Mouse (Mus musculus): ENCODE measurements around the gene Dlgap4.
A peak's percentile ranks its signal among the peaks of the same experiment; 100 is the strongest.

The Dlgap4 gene

DNA sequence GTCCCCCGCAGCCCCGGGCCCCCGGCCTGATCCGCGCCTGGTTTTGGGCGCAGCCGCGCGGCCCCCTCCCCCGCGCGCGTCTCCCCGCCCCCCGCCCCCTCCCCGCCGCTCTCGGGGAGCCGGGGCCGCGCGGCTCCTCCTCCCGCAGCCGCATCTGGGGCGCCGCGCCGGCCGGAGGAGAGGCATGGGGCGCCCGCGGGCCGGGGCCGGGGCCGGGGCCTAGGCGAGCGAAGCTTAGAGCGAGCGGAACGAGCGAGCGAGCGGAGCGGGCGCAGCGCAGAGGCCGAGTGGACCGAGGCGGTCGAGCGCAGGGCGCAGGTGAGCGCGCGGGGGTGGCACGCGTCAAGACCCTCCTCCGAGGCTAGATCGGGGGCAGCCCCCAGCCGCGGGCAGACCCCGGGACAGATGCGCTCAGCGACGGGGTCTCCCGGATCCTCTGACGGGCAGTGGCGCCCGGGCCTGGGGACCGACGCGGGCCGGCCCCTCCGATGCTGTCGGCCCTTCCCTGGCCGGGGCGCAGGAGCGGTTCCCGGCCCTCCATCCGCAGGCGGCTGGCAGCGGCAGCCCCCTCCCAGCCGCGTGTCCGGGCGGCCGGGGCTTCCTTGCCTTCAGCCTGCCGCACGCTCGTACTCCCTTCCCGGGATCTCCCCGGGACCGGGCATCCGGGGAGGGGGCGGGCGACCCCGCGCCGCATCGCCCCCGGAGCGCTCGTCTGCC is at the start of gene Dlgap4:
Gene Dlgap4 (plus strand): TSS at position 165 of the 717 bp plus-strand sequence.
- DNase-seq (ENCODE audit: low spot score): peak; percentile 18

DNA sequence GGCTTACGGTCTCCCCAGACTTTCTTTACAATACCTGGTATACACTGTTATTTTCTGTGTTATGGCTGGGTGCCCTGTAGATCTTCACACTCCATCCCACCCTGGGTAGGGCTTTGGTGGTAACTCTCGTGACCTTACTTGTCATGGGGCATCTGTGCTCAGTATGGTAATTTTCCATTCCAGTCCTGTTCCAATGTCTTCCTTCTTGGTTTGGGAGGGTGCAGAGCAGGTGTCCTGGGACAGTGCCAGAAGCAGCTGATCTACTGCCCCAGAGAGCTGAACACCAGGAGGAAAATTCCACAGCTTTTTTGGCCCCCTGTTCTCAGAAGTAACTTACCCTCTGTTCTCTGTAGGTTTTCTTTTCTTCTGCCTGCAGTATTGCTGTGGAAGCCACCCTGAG is 47.0 kb upstream of the Dlgap4 start:
- DNase-seq (ENCODE audit: low spot score): no peak

DNA sequence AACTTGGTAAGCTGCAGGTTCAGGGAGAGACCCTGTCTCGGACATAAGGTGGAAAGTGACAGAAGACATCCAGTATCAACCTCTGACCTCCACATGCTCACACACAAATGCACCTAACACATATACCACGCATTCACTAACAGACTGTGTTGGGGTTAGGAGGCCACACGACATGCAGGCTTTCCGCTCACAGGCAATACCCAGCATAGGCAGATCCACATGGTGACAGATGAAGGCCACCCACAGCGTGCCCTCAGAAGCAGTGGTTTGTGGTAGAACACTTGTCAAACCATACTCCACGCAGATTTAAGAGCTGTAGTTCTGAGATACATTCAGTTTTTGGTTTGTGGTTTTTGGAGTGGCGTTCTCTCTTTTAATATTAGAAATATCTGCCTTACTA is 44.9 kb upstream of the Dlgap4 start:
- no peak for DNase-seq (ENCODE audit: low spot score)

DNA sequence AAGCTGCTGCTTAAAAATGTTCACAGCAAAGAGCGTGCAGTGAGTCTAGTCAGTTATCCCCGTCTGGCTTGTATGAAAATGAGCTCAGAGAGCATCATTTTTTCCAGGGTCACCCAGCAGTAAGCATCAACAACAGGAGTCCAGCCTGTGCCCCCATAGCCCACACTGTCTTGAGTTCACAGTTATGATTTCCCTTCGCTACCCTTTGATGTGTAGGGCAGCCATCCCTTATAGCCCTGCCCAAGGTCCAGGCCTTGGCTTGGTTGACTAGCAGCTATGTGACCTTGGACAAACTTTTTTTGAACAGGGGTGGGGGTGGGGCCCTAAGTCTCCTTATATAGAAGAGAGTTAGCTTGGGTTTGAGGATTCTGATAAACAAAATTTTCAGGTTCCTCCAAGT is 44.2 kb upstream of the Dlgap4 start:
- DNase-seq (ENCODE audit: low spot score): no peak

DNA sequence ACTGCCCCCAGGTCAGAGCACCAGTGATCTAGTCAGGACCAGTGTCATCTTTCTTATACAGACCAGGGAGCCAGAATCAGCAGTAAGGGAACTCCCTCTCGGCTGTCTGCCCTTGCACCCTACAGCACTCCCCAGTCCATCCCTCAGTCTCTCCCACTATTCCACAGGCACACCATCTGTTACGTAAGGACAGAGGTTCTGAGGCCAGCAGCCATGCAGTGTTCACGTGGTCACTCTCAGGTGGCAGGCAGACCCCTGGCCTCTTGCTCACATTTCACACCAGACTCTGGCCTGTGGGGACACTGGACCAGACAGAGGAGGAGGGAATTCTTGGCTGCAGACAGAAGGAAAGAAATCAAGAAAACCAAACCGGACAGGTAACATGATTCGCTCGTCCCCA is 42.0 kb upstream of the Dlgap4 start:
- no peak for DNase-seq (ENCODE audit: low spot score)

DNA sequence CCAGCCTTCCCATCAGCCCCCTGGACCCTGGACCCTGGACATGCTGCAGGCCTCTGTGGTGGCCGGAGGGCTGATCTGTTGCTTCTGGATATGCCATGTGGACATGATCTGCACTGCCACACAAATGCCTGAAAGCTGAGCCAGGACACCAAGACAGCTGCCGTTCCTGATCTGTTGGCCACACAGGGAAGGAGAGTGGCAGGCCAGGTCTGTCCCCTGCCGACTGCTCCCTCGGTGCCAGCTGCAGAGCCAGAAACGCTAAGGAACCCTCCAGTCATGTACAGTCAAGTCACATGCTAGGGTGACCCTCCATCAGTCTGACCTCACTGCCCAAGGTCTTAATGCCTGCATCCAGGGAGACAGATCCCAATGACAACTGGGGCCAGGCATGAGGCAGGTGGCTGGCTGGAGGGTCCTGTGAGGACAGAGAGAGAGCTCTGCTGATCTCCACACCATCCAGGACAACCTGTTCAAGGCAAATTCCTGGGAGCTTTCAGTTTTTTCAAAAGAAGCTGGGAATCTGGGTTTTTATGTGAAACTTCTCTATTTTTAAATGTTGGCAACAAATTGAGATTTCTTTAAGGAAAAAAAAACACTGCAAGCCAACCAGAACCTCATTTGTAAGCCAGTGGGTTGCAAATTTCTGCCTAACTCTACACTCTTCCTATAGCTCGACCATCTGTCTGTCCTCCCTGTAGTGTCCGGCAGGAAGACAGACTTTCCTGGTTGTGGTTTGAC is 36.5 kb upstream of the Dlgap4 start:
- DNase-seq (ENCODE audit: low spot score): no peak

DNA sequence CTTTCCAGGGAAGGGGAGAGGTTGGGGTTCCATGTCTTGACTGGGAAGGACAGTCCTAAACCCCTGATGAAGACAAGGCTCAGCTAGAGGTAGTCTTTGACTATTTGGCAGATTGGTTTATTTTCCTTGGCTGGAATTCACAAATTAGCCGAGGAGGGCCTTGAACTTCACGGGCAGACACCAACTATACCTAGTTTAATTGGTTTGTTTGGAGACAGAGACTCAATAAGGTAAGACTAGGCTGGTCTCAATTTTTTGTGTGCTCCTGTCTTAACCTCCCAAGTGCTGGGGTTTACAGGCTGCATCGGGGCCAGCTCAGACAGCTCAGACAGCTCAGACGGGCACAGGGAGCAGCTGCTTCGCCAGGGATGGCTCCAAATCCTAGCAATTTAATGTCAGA is 33.0 kb upstream of the Dlgap4 start:
- no peak for DNase-seq (ENCODE audit: low spot score)

DNA sequence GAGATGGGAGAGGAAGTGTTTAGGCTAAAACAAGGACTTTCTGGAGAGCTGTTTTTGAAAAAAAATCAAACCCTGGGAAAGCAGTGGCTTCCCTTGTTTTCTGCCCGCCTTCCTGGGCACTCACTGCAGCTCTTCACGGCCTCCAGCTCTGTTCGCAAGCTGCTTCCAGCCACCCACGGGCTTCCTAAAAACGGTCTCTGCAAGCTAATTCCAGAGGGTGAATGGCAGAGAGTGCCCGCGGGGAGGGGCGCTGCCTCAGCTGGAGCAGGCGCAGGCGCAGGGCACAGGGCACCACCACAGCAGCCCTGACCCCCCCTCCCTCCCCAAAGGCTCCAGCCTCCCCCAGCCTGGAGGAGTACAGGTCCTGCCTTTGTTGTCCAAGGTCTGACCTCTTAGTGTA is 32.3 kb upstream of the Dlgap4 start:
- no peak for DNase-seq (ENCODE audit: low spot score)

DNA sequence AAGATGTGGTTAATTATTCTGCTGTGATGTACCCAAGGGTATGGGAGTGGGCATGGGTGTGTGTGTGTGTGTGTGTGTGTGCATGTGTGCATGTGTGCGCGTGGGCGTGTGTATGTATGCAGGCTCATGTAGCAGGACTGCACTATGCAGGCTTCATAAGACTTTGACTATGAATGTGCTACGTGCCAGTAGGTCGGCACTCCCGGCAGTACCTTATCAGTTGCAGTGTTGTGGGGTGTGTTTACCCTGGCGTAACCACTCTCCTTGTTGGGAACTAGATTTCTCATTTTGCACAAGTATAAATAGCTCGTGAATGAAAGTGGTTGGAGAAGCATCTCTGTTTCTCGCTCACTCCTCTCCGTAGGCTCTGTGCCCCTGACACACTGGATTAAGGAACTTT is 30.6 kb upstream of the Dlgap4 start:
- DNase-seq (ENCODE audit: low spot score): no peak

DNA sequence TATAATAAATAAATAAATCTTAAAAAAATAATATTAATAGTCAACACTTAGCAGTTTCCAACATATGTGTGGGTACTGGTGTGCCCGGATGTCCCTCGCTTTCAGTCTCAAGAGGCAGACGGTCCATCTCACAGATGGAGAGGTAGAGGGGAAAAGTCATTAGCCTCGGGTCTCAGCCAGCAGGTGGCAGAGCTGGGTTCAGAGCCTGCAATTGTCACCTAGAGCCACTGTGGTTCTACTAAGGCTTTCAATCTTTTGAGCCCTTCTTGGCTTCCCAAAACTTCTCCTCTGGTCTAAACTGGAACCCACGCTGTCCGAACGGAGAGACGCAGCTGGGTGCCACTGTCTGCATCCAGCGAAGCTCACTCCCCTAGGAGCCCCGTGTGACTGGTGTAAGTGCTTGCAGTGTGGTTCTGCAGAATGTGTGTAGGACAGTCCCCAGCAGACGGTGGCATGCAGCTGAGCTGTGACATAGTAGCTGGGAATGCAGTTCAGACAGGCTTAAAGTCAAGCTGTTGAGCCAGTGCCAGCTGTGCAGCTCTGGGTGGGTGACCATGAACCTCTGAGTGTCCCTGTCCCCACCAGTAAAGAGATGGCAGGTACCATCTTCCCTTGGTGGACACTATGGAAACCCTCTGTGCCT is 29.2 kb upstream of the Dlgap4 start:
- no peak for DNase-seq (ENCODE audit: low spot score)

DNA sequence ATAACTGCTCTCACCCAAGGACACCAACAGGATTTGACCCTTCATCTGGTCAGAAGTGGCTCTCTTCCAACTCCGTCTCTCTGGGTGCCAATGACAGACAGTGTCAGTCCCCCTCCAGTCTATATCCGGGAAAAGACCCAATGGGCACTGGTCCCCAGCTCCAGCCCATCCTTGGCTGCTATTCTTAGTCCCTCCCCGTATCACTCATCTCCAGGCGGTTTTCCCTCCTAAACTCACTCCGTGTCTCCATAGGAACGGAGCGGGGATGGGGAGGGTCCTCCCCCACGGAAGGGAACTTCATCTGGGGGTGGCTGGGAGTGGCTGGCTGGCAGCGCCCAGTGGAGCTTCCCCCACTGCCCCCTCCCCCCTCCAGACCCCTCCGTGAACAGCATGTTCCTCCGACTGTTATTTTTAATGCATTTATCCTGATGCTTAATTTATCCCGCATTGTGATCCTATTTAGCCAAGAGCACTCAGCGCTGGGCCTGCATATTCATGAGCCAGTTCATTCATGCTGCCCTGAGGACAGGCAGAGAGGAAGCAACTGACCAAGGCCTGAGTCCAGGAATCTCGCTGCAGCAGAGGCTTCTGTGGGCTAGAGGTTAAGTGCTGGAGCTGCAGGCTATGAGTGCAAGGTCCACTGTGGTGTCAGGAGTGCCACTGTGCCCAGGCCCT is 28.6 kb upstream of the Dlgap4 start:
- no peak for DNase-seq (ENCODE audit: low spot score)

DNA sequence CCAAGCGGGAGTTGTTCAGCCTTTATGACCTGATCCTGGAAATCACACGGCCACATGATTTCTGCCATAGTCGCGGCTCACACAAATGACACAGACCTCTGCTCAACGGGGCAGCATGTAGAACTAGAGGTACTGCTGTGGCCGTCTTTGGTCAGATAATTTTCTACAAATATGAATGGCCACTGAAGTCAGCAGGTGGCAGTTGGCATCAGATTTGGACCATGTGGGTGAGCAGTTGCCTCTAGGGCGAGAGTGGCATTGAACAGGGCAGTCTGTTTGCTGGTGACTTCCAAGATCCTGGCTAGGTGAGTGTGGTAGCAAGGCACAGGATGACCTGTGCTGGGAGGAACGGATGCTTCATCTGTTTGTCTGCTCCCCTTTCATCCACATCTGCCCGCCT is 24.0 kb upstream of the Dlgap4 start:
- no peak for DNase-seq (ENCODE audit: low spot score)

DNA sequence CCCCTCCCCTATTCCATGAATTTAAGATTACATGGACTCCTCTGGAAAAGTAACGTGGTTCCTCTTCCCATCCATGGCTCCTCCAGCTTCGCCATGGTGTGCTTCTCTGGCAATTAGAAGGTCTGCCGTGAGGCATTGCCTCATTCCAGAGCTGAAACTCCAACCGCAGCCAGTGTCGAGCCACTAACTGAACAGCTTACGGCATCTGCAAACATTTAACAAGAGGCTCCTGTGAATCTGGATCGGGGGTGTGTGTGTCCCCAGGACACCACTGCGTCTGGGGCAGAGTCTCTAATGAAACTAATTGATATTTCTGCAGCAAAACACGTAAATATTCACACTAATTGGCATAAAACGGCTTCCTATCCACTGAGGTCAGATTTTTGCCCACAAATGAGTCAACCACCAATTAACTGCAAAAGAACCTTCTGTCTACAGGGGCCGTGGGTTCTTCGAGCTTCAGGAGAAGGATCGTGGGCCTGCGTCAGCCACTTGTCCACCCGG is 18.5 kb upstream of the Dlgap4 start:
- no peak for DNase-seq (ENCODE audit: low spot score)

DNA sequence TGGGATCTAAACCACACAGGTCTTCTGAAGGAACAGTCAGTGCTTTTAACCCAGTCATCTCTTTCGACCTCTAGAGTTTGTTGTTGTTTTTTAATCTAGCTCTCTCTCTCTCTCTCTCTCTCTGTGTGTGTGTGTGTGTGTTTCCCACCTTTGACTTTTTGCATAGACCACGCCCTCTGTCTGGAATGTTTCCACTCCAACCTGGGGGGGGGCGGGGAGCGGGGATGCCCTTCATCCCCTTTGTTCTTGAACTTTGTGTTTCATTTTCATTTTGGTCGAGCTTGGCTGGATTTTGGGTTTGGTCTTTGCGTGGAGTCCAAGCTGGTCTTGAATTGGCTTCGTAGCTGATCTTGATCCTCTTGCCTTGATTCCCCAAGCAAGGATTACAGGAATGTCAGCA is 10.9 kb upstream of the Dlgap4 start:
- DNase-seq (ENCODE audit: low spot score): no peak

DNA sequence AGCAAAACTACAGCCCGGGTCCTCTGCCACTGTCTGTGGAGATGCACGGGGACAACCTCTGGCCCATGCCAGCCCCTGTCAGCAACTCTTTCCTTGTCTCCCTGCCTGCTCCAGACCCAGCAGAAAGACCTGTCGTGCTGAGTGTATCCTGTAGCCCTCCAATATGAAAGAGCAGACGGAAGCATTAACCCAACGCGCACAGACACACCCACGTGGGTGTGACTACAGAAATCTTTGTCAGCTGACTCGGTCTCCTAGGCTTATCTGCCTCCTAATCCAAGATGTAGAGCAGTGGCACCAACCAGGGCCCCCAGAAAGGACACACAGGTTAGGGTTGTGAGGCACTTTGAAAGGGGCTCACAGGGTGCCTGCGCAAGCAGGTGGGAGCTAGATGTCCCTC is 9.8 kb upstream of the Dlgap4 start:
- DNase-seq (ENCODE audit: low spot score): no peak

DNA sequence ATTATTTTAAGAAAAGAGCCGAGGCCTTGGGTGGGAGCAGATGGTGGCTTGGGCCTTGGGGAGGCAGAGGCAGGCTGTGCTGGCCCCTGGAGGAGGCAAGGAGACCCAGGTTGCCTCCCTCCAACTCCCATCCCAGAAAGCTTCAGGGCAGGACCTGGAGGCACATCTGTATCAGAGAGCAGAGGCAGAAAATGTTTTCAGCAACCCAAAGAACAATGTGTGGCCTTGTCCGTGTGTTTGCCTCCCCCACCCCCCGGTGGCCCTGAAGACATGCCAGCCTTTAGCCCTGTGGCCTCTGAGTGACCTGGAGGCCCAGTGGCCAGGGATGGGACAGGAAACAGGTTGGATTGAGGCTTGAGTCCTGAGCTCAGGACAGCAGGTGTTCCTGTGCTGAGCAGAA is 8.4 kb upstream of the Dlgap4 start:
- DNase-seq (ENCODE audit: low spot score): no peak

DNA sequence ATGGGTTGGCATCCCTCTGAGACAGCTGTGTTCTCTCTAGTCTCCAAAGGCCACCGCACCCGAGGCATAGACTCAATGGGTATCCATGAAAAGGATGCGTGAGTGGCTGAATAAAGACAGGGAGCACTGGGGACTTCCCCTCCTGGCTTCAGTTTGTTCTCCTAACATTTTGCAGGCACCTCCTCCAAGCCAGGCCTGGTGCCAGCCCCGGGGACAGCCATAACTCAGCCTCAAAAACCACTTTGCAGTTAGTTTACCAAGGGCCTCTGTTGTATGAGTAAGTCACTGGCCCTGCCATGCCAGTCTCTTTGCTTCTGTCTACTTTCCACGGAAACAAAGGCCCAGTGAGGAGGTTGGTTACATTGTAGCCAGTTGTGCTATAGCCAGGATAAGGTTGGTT is 7.5 kb upstream of the Dlgap4 start:
- no peak for DNase-seq (ENCODE audit: low spot score)

DNA sequence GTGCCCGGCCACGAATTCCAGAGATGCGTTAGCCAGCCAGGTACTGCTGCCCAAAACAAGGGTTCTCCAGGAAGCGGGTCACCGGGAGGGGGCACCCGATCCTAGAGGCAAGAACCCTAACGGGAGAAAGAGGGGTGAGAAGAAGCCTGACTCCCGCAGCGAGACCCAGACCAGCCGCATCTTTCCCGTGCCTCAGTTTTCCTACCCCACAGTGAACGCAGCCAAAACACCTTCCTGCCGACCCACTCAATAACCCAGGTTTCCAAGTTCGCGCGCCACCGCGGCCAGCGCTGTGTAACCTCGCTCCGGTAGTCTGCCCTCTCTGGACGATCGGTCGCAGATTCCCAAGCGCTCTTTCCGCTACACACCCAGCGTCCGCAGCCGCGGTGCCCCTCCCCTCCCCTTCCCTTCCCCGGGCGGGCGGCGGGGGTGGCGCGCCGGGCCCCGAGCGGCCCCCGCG is 394 bp upstream of the Dlgap4 start:
- DNase-seq (ENCODE audit: low spot score): peak; percentile 39

DNA sequence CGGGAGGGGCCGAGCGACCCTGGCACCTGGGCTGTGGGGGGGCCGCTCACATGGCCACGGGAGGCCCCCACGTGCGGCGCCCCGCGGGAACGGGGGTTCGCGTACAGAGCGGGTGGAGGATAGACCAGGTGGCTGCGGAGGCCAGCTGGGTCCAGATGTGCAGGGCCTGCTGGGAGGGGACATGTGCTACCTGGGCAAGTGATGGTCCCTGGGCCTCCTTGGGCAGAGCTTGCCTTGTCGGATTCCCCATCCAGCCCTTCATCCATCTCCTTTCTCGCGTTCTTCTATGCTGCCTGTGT is 702 bp downstream of the Dlgap4 start:
- no peak for DNase-seq (ENCODE audit: low spot score)

DNA sequence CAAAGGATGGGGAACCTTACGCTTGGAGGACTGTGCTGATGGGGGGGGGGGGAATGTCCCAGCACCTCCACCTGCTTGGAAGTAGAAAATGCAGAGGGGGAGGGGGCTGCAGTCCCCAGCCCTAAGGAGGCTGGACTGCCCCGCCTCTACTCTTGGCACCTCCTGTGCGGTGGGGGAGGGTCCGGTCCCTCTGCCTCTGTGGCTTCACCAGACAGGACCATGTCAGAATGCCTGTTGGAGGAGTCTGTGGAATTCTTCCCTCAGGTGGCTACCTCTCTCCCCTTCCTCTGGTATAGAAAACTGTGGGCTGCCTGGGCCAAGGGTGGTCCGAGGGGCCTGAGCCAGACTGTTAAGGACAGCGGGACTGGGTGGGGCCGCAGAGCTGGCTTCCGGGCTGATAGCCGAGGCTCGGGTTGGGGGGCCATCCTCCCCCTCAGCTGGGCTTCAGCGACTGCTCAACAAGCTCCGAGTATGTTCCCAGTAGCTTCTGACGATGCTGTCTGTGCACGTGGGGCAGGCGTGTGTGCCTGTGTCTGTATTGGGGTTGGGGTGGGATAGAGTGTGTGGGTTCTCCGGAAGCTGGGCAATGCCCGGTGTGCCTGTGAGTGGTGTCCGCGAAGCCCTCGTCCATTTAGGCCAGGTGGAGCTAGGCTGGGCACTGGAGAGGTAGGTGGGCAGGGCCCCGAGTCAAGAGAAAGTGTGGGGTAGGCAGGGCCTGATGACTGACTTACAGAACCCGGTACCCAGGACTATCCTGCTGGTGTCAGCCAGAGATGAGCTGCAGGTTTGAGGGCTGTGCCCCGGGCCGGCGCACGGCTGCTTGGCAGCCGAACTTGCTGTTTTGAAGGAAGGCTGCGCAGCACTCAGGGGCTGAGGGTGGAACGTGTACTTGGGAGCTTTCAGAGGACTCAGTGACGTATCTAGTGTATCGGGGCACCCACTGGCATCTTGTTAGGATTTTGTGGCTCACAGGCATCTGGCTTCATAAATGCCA is 1.5 kb downstream of the Dlgap4 start:
- DNase-seq (ENCODE audit: low spot score): no peak

DNA sequence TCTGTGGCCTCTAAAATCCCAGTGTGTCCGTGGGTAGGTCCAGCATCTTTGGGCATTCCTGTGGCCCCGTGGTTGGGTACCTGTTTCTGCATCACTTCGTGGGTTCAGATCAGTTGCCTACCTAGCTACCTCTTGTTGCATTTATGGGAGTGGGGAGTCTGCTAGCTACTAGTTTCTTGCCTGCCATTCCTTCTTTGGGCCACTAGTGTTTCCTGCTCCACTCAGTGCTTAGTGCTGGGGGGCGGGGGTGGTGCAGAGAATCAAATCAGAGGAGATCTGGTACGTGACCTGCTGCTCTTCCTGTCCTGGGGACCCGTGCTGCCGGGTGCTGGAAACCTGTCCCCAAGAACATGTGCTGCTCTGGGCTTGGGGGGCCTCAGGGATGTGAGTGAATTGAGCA is 3.0 kb downstream of the Dlgap4 start:
- DNase-seq (ENCODE audit: low spot score): no peak

DNA sequence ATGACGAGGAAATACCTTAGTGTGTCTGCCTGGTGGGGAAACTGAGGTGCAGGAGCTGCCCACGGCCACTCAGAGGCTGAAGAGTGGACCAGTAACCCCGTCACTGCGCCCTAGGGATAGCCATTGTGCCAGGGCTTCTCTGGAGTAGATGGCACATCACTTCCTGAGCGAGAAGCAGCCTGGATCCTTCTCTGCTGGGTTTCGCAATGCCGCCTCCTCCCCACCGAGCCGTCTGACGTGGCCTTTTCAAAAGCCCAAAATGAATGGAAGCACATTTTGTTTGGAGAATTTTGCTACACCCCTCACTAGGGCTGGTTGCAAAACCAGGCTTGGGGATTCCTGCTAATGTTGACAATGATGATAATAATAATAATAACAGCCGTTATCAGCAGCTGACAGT is 4.0 kb downstream of the Dlgap4 start:
- DNase-seq (ENCODE audit: low spot score): peak; percentile 29

Measured in urinary bladder, postnatal 25 days (tissue).